ENCODE assay signal across 11 mouse cellular contexts in the genomic region with DNA sequence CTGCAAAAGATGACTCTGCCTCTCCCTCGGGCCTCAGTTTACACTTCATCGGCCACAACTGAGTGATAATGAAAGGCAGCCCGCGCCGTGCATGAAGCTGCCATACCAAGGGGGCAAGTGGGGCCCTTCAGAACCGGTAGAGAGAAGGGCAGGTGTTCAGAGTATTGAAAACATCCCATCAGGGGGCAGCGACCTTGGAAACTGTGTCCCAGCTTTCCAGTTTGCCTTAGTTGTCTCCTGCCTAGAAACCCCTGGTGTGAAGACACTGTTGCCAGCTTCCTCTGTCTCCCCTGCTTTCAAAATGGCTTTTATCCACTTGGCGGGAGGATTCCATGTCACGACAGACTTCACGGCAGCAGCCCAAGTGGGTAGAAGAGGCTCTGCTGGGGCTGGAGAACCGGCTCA. TPM values are rescaled to one million over a fixed set of nuclear protein-coding genes. Genes with fewer than 3 reads are reported as not detected.
DNase-seq lines count a peak whose midpoint lies in the region; ATAC-seq and TF ChIP-seq lines count a peak whose summit lies in the region.
"Had no signal": no experiment of that assay in that cellular context is flagged by ENCODE, and none has a peak within 500 bp of the region (broad histone marks: within the 10 kb centered on the region; RNA-seq: fewer than 3 reads in every experiment).

No protein-coding gene starts in this region.

- H3K27ac ChIP-seq in lung, embryonic 15.5 days: no peak overlapping the region
- H3K27ac ChIP-seq in embryonic facial prominence, embryonic 12.5 days: no peak overlapping the region
- H3K27ac ChIP-seq in intestine, embryonic 15.5 days: no peak overlapping the region
- no peak overlapping the region for H3K27ac ChIP-seq in stomach, embryonic 14.5 days (ENCODE audit: low read length)
- H3K27ac ChIP-seq in gastrocnemius, adult 2 months: no peak overlapping the region
- H3K27ac ChIP-seq: liver, embryonic 15.5 days had no signal

- peak overlapping the region; percentile 9; the same call in 1 of the 2 replicates for H3K4me3 ChIP-seq in lung, embryonic 15.5 days
- H3K4me3 ChIP-seq in embryonic facial prominence, embryonic 12.5 days: peak overlapping the region; percentile 0; the same call in 1 of the 2 replicates
- H3K4me3 ChIP-seq in intestine, embryonic 15.5 days (replicated peaks): 0 out of 2 replicates have a peak overlapping the region, but pooled peaks have one; percentile 18
- H3K4me3 ChIP-seq in stomach, embryonic 14.5 days (ENCODE audit: low read depth, low read length): peak overlapping the region; percentile 12; the same call in 1 of the 2 replicates
- no peak overlapping the region for H3K4me3 ChIP-seq in gastrocnemius, adult 2 months
- H3K4me3 ChIP-seq: liver, embryonic 15.5 days had no signal

- H3K4me2 ChIP-seq in lung, embryonic 15.5 days: peak overlapping the region; percentile 45
- peak overlapping the region; percentile 27 for H3K4me2 ChIP-seq in embryonic facial prominence, embryonic 12.5 days (replicated peaks)
- H3K4me2 ChIP-seq in intestine, embryonic 15.5 days (replicated peaks): peak overlapping the region; percentile 51
- peak overlapping the region; percentile 22 for H3K4me2 ChIP-seq in stomach, embryonic 14.5 days (replicated peaks; ENCODE audit: low read depth, low read length)
- H3K4me2 ChIP-seq: liver, embryonic 15.5 days had no signal

- DNase-seq in lung, postnatal 4 days: no peak
- no peak for DNase-seq in urinary bladder, postnatal 14 days (ENCODE audit: low spot score)
- no peak for DNase-seq in gastrocnemius, adult 2 months
- DNase-seq in left cerebral cortex, postnatal 14 days (ENCODE audit: low spot score in 2 of 2): no peak
- DNase-seq: adrenal gland, adult 8-10 months; right cerebral cortex, postnatal 25 days had no signal

- H3K9ac ChIP-seq in lung, embryonic 15.5 days: no peak overlapping the region
- no peak overlapping the region for H3K9ac ChIP-seq in embryonic facial prominence, embryonic 12.5 days
- no peak overlapping the region for H3K9ac ChIP-seq in intestine, embryonic 15.5 days
- no peak overlapping the region for H3K9ac ChIP-seq in stomach, embryonic 14.5 days (replicated peaks; ENCODE audit: low read depth, low read length)
- H3K9ac ChIP-seq: liver, embryonic 15.5 days had no signal

- ATAC-seq in lung, embryonic 15.5 days (ENCODE audit: borderline replicate concordance, extremely low read depth, low FRiP score, low TSS enrichment): no peak
- no peak for ATAC-seq in embryonic facial prominence, embryonic 12.5 days (ENCODE audit: insufficient number of reproducible peaks, insufficient read depth, low FRiP score, low TSS enrichment)
- ATAC-seq in intestine, embryonic 15.5 days: no peak
- no peak for ATAC-seq in stomach, embryonic 14.5 days (ENCODE audit: insufficient number of reproducible peaks, insufficient read depth, low FRiP score, low read depth)

- H3K27me3 ChIP-seq in lung, embryonic 15.5 days: peaks cover 4% of the 10 kb centered on the region; the same call in 1 of the 2 replicates
- peaks cover 28% of the 10 kb centered on the region for H3K27me3 ChIP-seq in embryonic facial prominence, embryonic 12.5 days
- H3K27me3 ChIP-seq in intestine, embryonic 15.5 days (replicated peaks): no peaks in the 10 kb centered on the region
- H3K27me3 ChIP-seq in stomach, embryonic 14.5 days (ENCODE audit: control insufficient read depth, insufficient read depth, low read length): no peaks in the 10 kb centered on the region

- TF ChIP-seq CTCF in gastrocnemius, adult 2 months (IDR thresholded peaks at IDR 0.05): no peak

- no peaks in the 10 kb centered on the region for H3K36me3 ChIP-seq in lung, embryonic 15.5 days
- H3K36me3 ChIP-seq in embryonic facial prominence, embryonic 12.5 days: no peaks in the 10 kb centered on the region
- no peaks in the 10 kb centered on the region for H3K36me3 ChIP-seq in intestine, embryonic 15.5 days
- H3K36me3 ChIP-seq in stomach, embryonic 14.5 days (ENCODE audit: control insufficient read depth, insufficient read depth, low read length): no peaks in the 10 kb centered on the region
- H3K36me3 ChIP-seq: liver, embryonic 15.5 days had no signal

- H3K9me3 ChIP-seq in lung, embryonic 15.5 days: 0 out of 2 replicates have a peak, but pooled peaks cover 6% of the 10 kb centered on the region
- 0 out of 2 replicates have a peak, but pooled peaks cover 11% of the 10 kb centered on the region for H3K9me3 ChIP-seq in embryonic facial prominence, embryonic 12.5 days
- no peaks in the 10 kb centered on the region for H3K9me3 ChIP-seq in intestine, embryonic 15.5 days
- no peaks in the 10 kb centered on the region; the same call in 1 of the 2 replicates for H3K9me3 ChIP-seq in stomach, embryonic 14.5 days (ENCODE audit: control insufficient read depth, low read depth, low read length)
- H3K9me3 ChIP-seq: liver, embryonic 15.5 days had no signal

- WGBS in lung, embryonic 15.5 days: 1% methylated on average over 11 of the region's 11 CpGs
- whole genome bisulfite sequencing in embryonic facial prominence, embryonic 12.5 days: 9% methylated on average over 11 of the region's 11 CpGs
- WGBS in intestine, embryonic 15.5 days: 6% methylated on average over 11 of the region's 11 CpGs
- WGBS in stomach, embryonic 14.5 days: 7% methylated on average over 11 of the region's 11 CpGs

- peaks cover 3% of the 10 kb centered on the region; the same call in 1 of the 2 replicates for H3K4me1 ChIP-seq in lung, embryonic 15.5 days
- 0 out of 2 replicates have a peak, but pooled peaks cover 6% of the 10 kb centered on the region for H3K4me1 ChIP-seq in embryonic facial prominence, embryonic 12.5 days
- H3K4me1 ChIP-seq in intestine, embryonic 15.5 days (replicated peaks): peaks cover 9% of the 10 kb centered on the region; the same call in 1 of the 2 replicates
- H3K4me1 ChIP-seq in stomach, embryonic 14.5 days (ENCODE audit: control insufficient read depth, insufficient read depth, low read length): no peaks in the 10 kb centered on the region
- H3K4me1 ChIP-seq: liver, embryonic 15.5 days had no signal

- intact Hi-C loops in gastrocnemius, adult 2 months (cut with DNase I): no loop called here
- intact Hi-C loops in left cerebral cortex, postnatal 14 days (cut with DNase I): no loop called here

RNA-seq across cellular contexts. Expression of a gene that starts 31.2 kb away (rescaled TPM):
- 52.9 and 54.4 TPM in 2 replicates for polyA plus RNA-seq in lung, embryonic 15.5 days (2015; fragmentation: Nextera tagmentation; extraction: Ambion mirVana)
- 23.2 and 23.8 TPM in 2 replicates for polyA plus RNA-seq in embryonic facial prominence, embryonic 12.5 days (2016; fragmentation: Nextera tagmentation; extraction: Ambion mirVana)
- 46.6 and 47.3 TPM in 2 replicates for polyA plus RNA-seq in intestine, embryonic 15.5 days (2015; fragmentation: Nextera tagmentation; extraction: Ambion mirVana)
- 56.5 and 62.2 TPM in 2 replicates for polyA plus RNA-seq in stomach, embryonic 14.5 days (2014; fragmentation: Nextera tagmentation; extraction: Ambion mirVana)
- total RNA-seq in gastrocnemius, adult 2 months (2021): under 1 TPM; 0.17 to 0.84 TPM
- total RNA-seq in left cerebral cortex, postnatal 14 days (2021): 10 to 100 TPM; 82.4 to 82.7 TPM

RNA-seq across cellular contexts. Expression of a gene that starts 53.6 kb away (rescaled TPM):
- 2.7 and 3.3 TPM in 2 replicates for polyA plus RNA-seq in lung, embryonic 15.5 days (2015; fragmentation: Nextera tagmentation; extraction: Ambion mirVana)
- polyA plus RNA-seq in embryonic facial prominence, embryonic 12.5 days (2016; fragmentation: Nextera tagmentation; extraction: Ambion mirVana): 0.10 and 0.18 TPM in 2 replicates
- polyA plus RNA-seq in intestine, embryonic 15.5 days (2015; fragmentation: Nextera tagmentation; extraction: Ambion mirVana): 4.2 and 4.5 TPM in 2 replicates
- 1.0 and 1.7 TPM in 2 replicates for polyA plus RNA-seq in stomach, embryonic 14.5 days (2014; fragmentation: Nextera tagmentation; extraction: Ambion mirVana)
- total RNA-seq in gastrocnemius, adult 2 months (2021): under 1 TPM in 1 of 2 experiments, not detected in 1; 0.05 TPM
- total RNA-seq in left cerebral cortex, postnatal 14 days (2021): 1 to 10 TPM; 1.5 to 2.2 TPM
